Mouse (Mus musculus): Measurements from ENCODE around the gene Cep350. TPM values are rescaled to one million over a fixed set of nuclear protein-coding genes. Genes with fewer than 3 reads are reported as not detected.

Gene Cep350
- total RNA-seq (2023), result 10 to 100 TPM; 69.4 to 72.4 TPM

DNA sequence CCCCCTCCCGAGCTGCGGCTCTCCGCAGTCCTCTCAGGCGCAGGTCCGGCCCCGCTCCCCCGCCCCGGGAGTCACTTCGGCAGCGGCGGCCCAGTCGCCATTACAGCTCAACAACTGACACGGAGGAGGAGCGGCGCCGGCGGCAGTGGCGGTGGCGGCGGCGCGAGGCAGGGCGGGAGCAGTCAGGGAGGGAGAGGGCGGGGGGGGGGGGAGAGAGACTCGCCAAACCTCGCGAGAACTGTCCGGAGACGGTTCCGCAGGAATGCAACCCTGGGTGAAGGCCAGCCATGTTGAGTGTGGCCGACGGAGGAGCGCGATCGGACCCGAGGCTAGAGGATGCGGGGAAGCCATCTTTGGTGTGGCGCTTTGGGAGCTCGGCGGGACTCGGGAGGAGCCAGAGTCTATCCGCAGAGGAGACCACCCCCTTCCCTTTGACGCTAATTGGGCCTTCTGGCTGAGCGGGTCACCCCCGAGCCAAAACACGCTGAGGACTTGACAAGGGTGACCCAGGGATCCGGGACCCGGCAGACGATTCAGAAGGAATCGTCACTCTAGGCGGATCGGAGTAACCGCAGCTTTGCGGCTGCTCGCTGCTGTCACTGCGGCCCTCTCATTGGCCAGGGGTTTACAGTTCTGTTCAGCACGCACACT, at the start of gene Cep350:
Gene Cep350, minus strand, starts transcription at position 188 of the 651 bp plus-strand sequence.

DNA sequence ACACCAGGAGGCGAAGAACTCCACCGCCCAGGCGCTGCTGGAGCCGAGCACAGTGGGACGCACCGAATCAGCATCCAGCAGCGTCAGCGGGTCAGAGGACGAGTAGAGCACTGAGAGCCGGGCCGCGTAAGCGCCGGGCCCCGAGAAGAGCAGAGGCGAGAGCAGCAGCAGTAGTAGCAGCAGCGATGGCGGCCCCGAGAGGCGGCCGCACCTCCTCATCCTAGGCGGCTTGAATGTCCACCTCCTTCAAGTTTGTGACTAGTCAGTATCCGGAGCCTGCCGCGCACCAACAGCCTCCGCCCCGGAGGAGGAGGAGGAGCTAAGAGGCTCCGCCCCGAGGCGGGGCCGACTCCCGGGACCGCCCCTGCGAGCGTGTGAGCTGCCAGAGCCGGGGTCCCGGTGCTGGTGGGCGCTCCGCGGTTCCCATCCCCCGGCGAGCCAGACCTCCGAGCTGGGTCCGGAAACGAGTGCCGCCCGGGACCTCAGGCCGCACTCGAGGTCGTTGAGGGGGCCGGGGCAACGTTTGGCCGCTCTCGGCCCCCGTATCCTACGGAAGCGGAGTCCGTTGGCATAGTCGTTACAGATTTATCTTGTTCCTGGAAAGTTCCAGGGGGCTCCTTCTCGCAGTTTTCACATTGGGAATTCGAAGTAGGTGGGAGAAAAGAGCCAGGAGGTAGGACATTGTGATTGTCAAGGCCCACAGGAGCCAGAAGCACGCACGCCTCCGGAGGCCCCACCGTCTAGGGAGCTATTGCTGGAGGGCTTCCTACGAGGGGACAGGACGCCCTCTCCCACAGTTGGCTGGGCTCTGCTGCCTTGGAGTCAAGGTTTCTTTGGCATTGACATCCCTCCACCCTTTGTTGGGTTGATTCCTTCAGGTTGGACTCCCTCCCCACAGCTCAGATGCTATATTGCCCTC, 160.2 kb downstream of the Cep350 start, which contains the start of gene Qsox1:
Gene Qsox1, minus strand, starts transcription at position 309 of the 919 bp plus-strand sequence.

Other genes with a start within 250 kb of the Cep350 start
- gene Lhx4, start 221.6 kb downstream of the Cep350 start, total RNA-seq (2023), result not detected
- 10 to 100 TPM; 78.6 to 93.1 TPM for gene Qsox1, start 160.4 kb downstream of the Cep350 start, total RNA-seq (2023)
- 10 to 100 TPM; 52.8 to 59.4 TPM for gene Tor1aip2, start 62.1 kb upstream of the Cep350 start, total RNA-seq (2023)
- gene Tor1aip1, start 63.2 kb upstream of the Cep350 start, total RNA-seq (2023), result 100 to 1,000 TPM; 123 to 151 TPM
- not detected for gene Fam163a, start 231.8 kb upstream of the Cep350 start, total RNA-seq (2023)

All from neutrophil, adult 83 days (primary cell).